Mouse (Mus musculus) left cerebral cortex, adult 2 months (tissue): Measurements from ENCODE around the gene Gorab. TPM values are rescaled to one million over a fixed set of nuclear protein-coding genes. Genes with fewer than 3 reads are reported as not detected.
A peak's percentile ranks its signal among the peaks of the same experiment; 100 is the strongest.

Source experiments
- DNase-seq, 2 experiments: peaks; one replicate each; pipeline ENCODE4 v3.0.0; 2021 to 2022; ENCODE audit warnings: low spot score in 2 of 2, mixed read lengths in 1 of 2; ENCODE audit errors: extremely low spot score in 1 of 2
- H3K27ac ChIP-seq: fragments of 200-600 bp; 2 replicates; pipeline ENCODE4 v1.8.1; 2022
- H3K4me3 ChIP-seq: fragments of 200-600 bp; 2 replicates; pipeline ENCODE4 v1.8.1; 2022
- CTCF ChIP-seq: fragments of 200-600 bp; IDR thresholded peaks from 2 replicates; pipeline ENCODE4 v1.8.1; 2022; ENCODE audit warnings: antibody characterized with exemption, mild to moderate bottlenecking, moderate library complexity
- intact Hi-C: fragments of 180-260 bp; cut with DNase I; formaldehyde crosslinking; loops from one replicate; pipeline ENCODE4 v1.15.1; 2025
- long read RNA-seq, 2 experiments: library from polyadenylated mRNA; stranded (forward); transcript quantifications; one replicate each; pipeline ENCODE4 v2.0.0; 2021; ENCODE audit warnings: borderline mapping rate in 2 of 2
- total RNA-seq, 2 experiments: library from RNA; stranded (reverse); gene quantifications; 2 replicates each; pipeline ENCODE4 v1.2.3; 2021

The Gorab gene
- total RNA-seq, result 10 to 100 TPM in 1 of 2 experiments, 1 to 10 TPM in 1; 9.3 to 11.0 TPM
- long read RNA-seq, experiment 1, transcript Gorab-201 (5 exons, 2,538 nt), result major isoform, 13 of 16 reads
- long read RNA-seq, experiment 1, partial matches to known transcripts, result 0 of 16 reads
- long read RNA-seq, experiment 1, other reads (novel, unspliced or antisense), result 3 of 16 reads
- long read RNA-seq, experiment 2, transcript Gorab-201 (5 exons, 2,538 nt), result major isoform, 10 of 13 reads
- long read RNA-seq, experiment 2, partial matches to known transcripts, result 0 of 13 reads
- long read RNA-seq, experiment 2, other reads (novel, unspliced or antisense), result 3 of 13 reads

GRCm38 (mm10) chr1:163403498-163404126 is at the start of gene Gorab:
Gene Gorab (minus strand): TSS chr1:163403669.
- TF ChIP-seq CTCF, result no peak
- H3K4me3 ChIP-seq, result peak within 1 kb of the TSS; percentile 71
- peak; percentile 94 to 97 for DNase-seq
- H3K27ac ChIP-seq, result peak within 1 kb of the TSS; percentile 92
- intact Hi-C loops, result loop anchor here (5.0 to 10.0 kb wide), 3 partner anchors 91 to 371 kb away; partner anchors contain the start of genes Kifap3 and Prrx1

GRCm38 (mm10) chr1:163443832-163444231 is 40.4 kb upstream of the Gorab start:
- no peak overlapping the region for H3K4me3 ChIP-seq

GRCm38 (mm10) chr1:163439002-163439401 is 35.5 kb upstream of the Gorab start:
- Histone ChIP-seq H3K27ac (no peak overlapping the region), H3K4me3 (no peak overlapping the region)
- no peak for TF ChIP-seq CTCF
- intact Hi-C loops, result no loop called here
- DNase-seq, result no peak

More at GRCm38 (mm10) chr1:163443832-163444231, 40.4 kb upstream of the Gorab start:
- no peak overlapping the region for H3K27ac ChIP-seq
- no peak for DNase-seq
- intact Hi-C loops, result no loop called here
- TF ChIP-seq CTCF, result no peak

GRCm38 (mm10) chr1:163423467-163424014 is 20.1 kb upstream of the Gorab start:
- H3K27ac ChIP-seq, result no peak overlapping the region
- no peak overlapping the region for H3K4me3 ChIP-seq
- no peak for TF ChIP-seq CTCF
- no peak for DNase-seq
- intact Hi-C loops, result no loop called here

- no peak overlapping the region for H3K27ac ChIP-seq
- TF ChIP-seq CTCF, result no peak
- no peak for DNase-seq
- H3K4me3 ChIP-seq, result no peak overlapping the region
- intact Hi-C loops, result no loop called here
These were observed 13.7 kb upstream of the Gorab start for GRCm38 (mm10) chr1:163417191-163417590.

GRCm38 (mm10) chr1:163414200-163414599 is 10.7 kb upstream of the Gorab start:
- intact Hi-C loops, result no loop called here
- DNase-seq, result no peak
- H3K27ac ChIP-seq, result no peak overlapping the region

GRCm38 (mm10) chr1:163406203-163406602 is 2.7 kb upstream of the Gorab start:
- intact Hi-C loops, result loop anchor here (10.0 kb wide), 1 partner anchor 369 kb away; the partner anchor contains the start of gene Kifap3
- no peak overlapping the region for H3K4me3 ChIP-seq
- no peak for TF ChIP-seq CTCF

More at GRCm38 (mm10) chr1:163414200-163414599, 10.7 kb upstream of the Gorab start:
- H3K4me3 ChIP-seq, result no peak overlapping the region
- no peak for TF ChIP-seq CTCF

GRCm38 (mm10) chr1:163391321-163391720 is 12.1 kb downstream of the Gorab start:
- H3K27ac ChIP-seq, result no peak overlapping the region
- intact Hi-C loops, result no loop called here
- no peak for TF ChIP-seq CTCF
- no peak for DNase-seq
- H3K4me3 ChIP-seq, result no peak overlapping the region

More at GRCm38 (mm10) chr1:163406203-163406602, 2.7 kb upstream of the Gorab start:
- DNase-seq, result no peak
- H3K27ac ChIP-seq, result no peak overlapping the region

GRCm38 (mm10) chr1:163390044-163390443 is 13.4 kb downstream of the Gorab start:
- no peak overlapping the region for H3K4me3 ChIP-seq
- TF ChIP-seq CTCF, result no peak
- DNase-seq, result no peak
- no peak overlapping the region for H3K27ac ChIP-seq
- intact Hi-C loops, result no loop called here

GRCm38 (mm10) chr1:163386196-163386595 is 17.3 kb downstream of the Gorab start:
- DNase-seq, result no peak
- intact Hi-C loops, result no loop called here
- no peak overlapping the region for H3K27ac ChIP-seq
- no peak for TF ChIP-seq CTCF
- no peak overlapping the region for H3K4me3 ChIP-seq

- DNase-seq, result no peak
- Histone ChIP-seq H3K4me3 (no peak overlapping the region), H3K27ac (no peak overlapping the region)
- intact Hi-C loops, result no loop called here
- TF ChIP-seq CTCF, result no peak
These were observed 19.9 kb downstream of the Gorab start for GRCm38 (mm10) chr1:163383442-163384027.
